Mouse (Mus musculus) heart, embryonic 15.5 days (tissue): ENCODE results near the gene Ttpal. TPM values are rescaled to one million over a fixed set of nuclear protein-coding genes. Genes with fewer than 3 reads are reported as not detected.

Experiments
- ATAC-seq: fragments of 200-750 bp; cut with Nextera tagmentation; replicated peaks from 2 replicates; pipeline ENCODE4 v1.8.0; 2017; ENCODE audit warnings: low read depth, moderate TSS enrichment; ENCODE audit not compliant: insufficient number of reproducible peaks, insufficient read depth, low FRiP score
- H3K27ac ChIP-seq: fragments of 300-500 bp; sonication (generic); 2 replicates; pipeline ENCODE4 v1.5.1; 2015; ENCODE audit warnings: mild to moderate bottlenecking, inconsistent platforms
- H3K27me3 ChIP-seq: fragments of 300-500 bp; sonication (generic); 2 replicates; pipeline ENCODE4 v1.6.1; 2015; ENCODE audit warnings: inconsistent platforms
- H3K36me3 ChIP-seq: fragments of 300-500 bp; sonication (generic); 2 replicates; pipeline ENCODE4 v1.6.1; 2015; ENCODE audit warnings: mild to moderate bottlenecking, inconsistent platforms
- H3K4me1 ChIP-seq: fragments of 300-500 bp; sonication (generic); replicated peaks from 2 replicates; pipeline ENCODE4 v1.6.1; 2015; ENCODE audit warnings: inconsistent platforms
- H3K4me2 ChIP-seq: fragments of 300-500 bp; sonication (generic); 2 replicates; pipeline ENCODE4 v1.6.1; 2015; ENCODE audit warnings: inconsistent platforms, mild to moderate bottlenecking, moderate library complexity
- H3K4me3 ChIP-seq: fragments of 300-500 bp; sonication (generic); 2 replicates; pipeline ENCODE4 v1.5.1; 2015; ENCODE audit warnings: mild to moderate bottlenecking, inconsistent platforms
- H3K9ac ChIP-seq: fragments of 300-500 bp; sonication (generic); 2 replicates; pipeline ENCODE4 v1.6.1; 2015; ENCODE audit warnings: mild to moderate bottlenecking, inconsistent platforms
- H3K9me3 ChIP-seq: fragments of 300-500 bp; sonication (generic); replicated peaks from 2 replicates; pipeline ENCODE4 v1.6.1; 2016; ENCODE audit warnings: inconsistent platforms
- WGBS: fragments of 180-500 bp; shearing (Covaris S2); methylation state at CpG from one replicate; pipeline ENCODE4 v1.1.7; 2015; ENCODE audit warnings: mixed read lengths; 5-methylcytosine and 5-hydroxymethylcytosine counted together
- polyA plus RNA-seq: library from polyadenylated mRNA; unstranded; fragments of >200 nt; fragmentation: Nextera tagmentation; extraction: Ambion mirVana; gene quantifications from 2 replicates; pipeline ENCODE4 v1.2.1, GENCODE M21; 2015

Gene Ttpal
- polyA plus RNA-seq, 1 experiment from 2014 or later, result 15.2 TPM

DNA sequence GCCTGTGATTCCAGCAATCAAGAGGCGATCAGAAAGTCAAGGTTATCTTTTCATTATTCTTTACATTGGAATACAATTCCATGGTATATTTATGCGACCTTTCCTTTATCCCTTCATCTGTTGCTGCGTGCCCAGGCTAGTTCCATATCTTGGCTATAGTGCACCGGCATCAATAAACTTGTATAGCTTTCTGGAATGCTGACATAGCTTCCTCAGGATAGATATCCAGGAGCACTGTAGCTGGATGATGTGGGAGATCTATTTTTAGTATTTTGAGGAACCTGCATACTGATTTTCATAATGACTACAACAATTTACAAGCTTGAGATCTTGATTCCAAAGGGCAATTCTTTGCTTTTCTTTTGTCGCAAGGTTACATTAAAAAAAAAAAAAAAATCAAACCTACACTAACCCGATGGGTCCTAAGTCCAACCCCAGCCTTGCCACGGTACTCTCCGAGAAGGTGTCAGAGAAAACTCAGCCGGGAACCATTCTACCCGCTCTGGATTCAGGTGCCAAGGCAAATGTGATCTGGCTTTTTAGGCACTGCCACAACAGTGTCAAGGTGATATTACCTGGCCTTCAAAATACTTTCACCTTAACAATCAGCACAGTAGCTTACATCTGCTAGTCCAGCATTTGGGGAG, 8.4 kb upstream of the Ttpal start:
- Histone ChIP-seq H3K4me1 (0 out of 2 replicates have a peak, but pooled peaks cover 12% of the 10 kb centered on the region), H3K36me3 (no peaks in the 10 kb centered on the region), H3K9ac (no peak overlapping the region), H3K27ac (no peak overlapping the region), H3K27me3 (no peaks in the 10 kb centered on the region), H3K4me3 (no peak overlapping the region), H3K9me3 (no peaks in the 10 kb centered on the region), H3K4me2 (no peak overlapping the region)
- WGBS, result 76% methylated on average over 10 of the region's 10 CpGs
- ATAC-seq, result no peak

DNA sequence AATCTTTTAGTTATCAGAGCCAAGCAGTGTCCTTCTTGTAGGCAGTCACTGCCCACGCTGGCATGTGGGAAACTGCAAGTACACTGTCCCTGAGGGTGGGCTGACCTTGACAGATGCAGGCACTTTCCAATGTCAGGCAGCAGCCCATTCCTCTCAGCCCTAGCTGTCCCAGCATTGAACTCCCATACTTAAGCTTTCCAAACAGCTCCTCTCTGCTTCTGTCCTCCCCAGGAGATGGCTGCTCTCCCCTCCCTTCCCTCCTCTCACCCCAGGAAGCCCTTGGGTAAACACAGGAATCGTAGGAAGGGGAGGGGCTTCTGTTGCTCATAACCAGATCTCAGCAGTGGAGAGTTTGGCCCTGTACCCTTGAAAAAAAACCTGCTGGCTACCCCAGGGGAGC, 7.0 kb upstream of the Ttpal start:
- Histone ChIP-seq H3K4me1 (0 out of 2 replicates have a peak, but pooled peaks cover 11% of the 10 kb centered on the region), H3K27me3 (no peaks in the 10 kb centered on the region), H3K4me3 (no peak overlapping the region), H3K9me3 (no peaks in the 10 kb centered on the region), H3K27ac (peak overlapping the region; percentile 48; the same call in 1 of the 2 replicates), H3K9ac (no peak overlapping the region), H3K36me3 (no peaks in the 10 kb centered on the region), H3K4me2 (no peak overlapping the region)
- ATAC-seq, result 0 out of 2 replicates have a peak, but pooled peaks have one; percentile 29
- WGBS, result 25% methylated on average over 2 of the region's 2 CpGs

DNA sequence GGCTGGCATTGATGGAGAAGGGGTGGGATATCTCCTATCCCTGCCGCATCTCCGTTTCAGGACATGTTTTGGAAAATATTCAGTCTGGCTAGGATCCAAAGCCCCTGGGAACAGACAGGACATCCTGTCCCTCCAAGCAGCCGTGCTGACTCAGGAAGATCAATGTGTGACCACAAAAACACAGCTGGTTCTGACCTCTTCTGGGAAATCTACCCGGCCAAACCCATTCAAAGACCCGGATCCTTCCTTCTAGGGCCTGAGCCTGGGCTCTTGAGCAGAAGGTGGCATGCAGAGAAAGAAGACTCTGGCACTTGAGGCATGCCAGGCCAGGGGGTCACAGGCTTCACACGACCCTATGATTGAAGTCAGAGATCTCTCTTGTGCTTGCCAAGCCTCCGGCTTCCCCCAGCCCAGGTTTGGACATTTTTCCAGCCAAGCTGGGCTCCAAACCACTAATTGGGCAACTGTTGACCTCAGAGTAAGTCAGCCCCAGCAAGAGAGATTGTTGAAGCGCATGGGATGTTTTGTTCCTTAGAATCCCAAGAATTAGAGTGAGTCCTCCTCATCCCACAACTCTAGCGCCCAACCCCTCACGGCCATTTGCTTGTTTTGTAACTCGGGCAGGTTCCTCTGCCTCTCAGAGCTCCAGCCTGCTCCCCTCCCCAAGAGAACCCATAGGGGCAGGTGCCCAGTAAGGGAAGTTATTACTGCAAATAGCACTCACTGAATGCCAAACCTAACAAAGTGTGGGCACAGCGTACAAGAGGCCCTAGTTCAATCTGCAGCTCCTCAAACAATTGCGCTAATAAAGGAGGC, 5.8 kb upstream of the Ttpal start:
- H3K4me1 ChIP-seq, result 0 out of 2 replicates have a peak, but pooled peaks cover 7% of the 10 kb centered on the region
- no peak overlapping the region for H3K9ac ChIP-seq
- H3K4me2 ChIP-seq, result no peak overlapping the region
- peak; percentile 43; the same call in 1 of the 2 replicates for ATAC-seq
- H3K9me3 ChIP-seq, result no peaks in the 10 kb centered on the region
- H3K27ac ChIP-seq, result peak overlapping the region; percentile 48
- H3K27me3 ChIP-seq, result no peaks in the 10 kb centered on the region
- no peaks in the 10 kb centered on the region for H3K36me3 ChIP-seq
- WGBS, result 62% methylated on average over 13 of the region's 13 CpGs
- H3K4me3 ChIP-seq, result no peak overlapping the region

DNA sequence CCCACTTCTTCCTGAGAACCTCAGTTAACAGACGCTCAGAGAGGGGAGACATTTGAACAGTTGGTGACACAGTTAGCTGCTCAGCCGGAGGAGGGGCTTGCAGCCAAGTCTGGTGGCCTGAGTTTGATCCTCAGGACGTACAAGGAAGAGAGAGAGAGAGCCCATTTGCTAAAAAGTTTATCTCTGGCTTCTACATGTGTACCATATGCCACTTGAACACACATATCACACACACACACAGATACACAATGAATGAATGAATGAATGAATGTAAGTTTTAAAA, 5.3 kb upstream of the Ttpal start:
- no peaks in the 10 kb centered on the region for H3K27me3 ChIP-seq
- 60% methylated on average over 3 of the region's 3 CpGs for WGBS
- no peak for ATAC-seq
- H3K9me3 ChIP-seq, result no peaks in the 10 kb centered on the region
- H3K4me3 ChIP-seq, result no peak overlapping the region
- H3K4me2 ChIP-seq, result no peak overlapping the region
- no peaks in the 10 kb centered on the region for H3K36me3 ChIP-seq
- H3K4me1 ChIP-seq, result peaks cover 10% of the 10 kb centered on the region
- H3K9ac ChIP-seq, result no peak overlapping the region
- peak overlapping the region; percentile 46; the same call in 1 of the 2 replicates for H3K27ac ChIP-seq

- Histone ChIP-seq H3K4me1 (peaks cover 12% of the 10 kb centered on the region), H3K9ac (no peak overlapping the region), H3K4me3 (no peak overlapping the region), H3K27me3 (no peaks in the 10 kb centered on the region), H3K4me2 (no peak overlapping the region), H3K9me3 (no peaks in the 10 kb centered on the region), H3K36me3 (no peaks in the 10 kb centered on the region), H3K27ac (no peak overlapping the region)
- WGBS, result 50% methylated on average over 4 of the region's 4 CpGs
- ATAC-seq, result no peak
Measured at GRCm38 (mm10) chr2:163597661-163598060, 4.5 kb upstream of the Ttpal start.

GRCm38 (mm10) chr2:163599226-163599625, 2.9 kb upstream of the Ttpal start:
- Histone ChIP-seq H3K4me2 (no peak overlapping the region), H3K27ac (no peak overlapping the region), H3K36me3 (no peaks in the 10 kb centered on the region), H3K9me3 (no peaks in the 10 kb centered on the region), H3K4me1 (peaks cover 17% of the 10 kb centered on the region), H3K9ac (no peak overlapping the region), H3K27me3 (no peaks in the 10 kb centered on the region), H3K4me3 (no peak overlapping the region)
- WGBS, result 0% methylated on average over 1 of the region's 1 CpGs
- ATAC-seq, result no peak

- no peak overlapping the region for H3K9ac ChIP-seq
- no peak overlapping the region for H3K4me3 ChIP-seq
- no peaks in the 10 kb centered on the region for H3K27me3 ChIP-seq
- no peaks in the 10 kb centered on the region for H3K9me3 ChIP-seq
- WGBS, result 85% methylated on average over 7 of the region's 7 CpGs
- no peak overlapping the region for H3K27ac ChIP-seq
- H3K4me2 ChIP-seq, result no peak overlapping the region
- no peaks in the 10 kb centered on the region for H3K36me3 ChIP-seq
- no peak for ATAC-seq
- peaks cover 17% of the 10 kb centered on the region for H3K4me1 ChIP-seq
Measured at GRCm38 (mm10) chr2:163601066-163601465, 1.0 kb upstream of the Ttpal start.

GRCm38 (mm10) chr2:163601712-163602100, 408 bp upstream of the Ttpal start:
- peak overlapping the region; percentile 91 for H3K4me2 ChIP-seq
- peak overlapping the region; percentile 87; the same call in 1 of the 2 replicates for H3K27ac ChIP-seq
- ATAC-seq, result no peak
- 65% methylated on average over 7 of the region's 7 CpGs for WGBS
- peaks cover 12% of the 10 kb centered on the region for H3K4me1 ChIP-seq
- peak overlapping the region; percentile 94 for H3K4me3 ChIP-seq
- no peaks in the 10 kb centered on the region for H3K9me3 ChIP-seq
- no peaks in the 10 kb centered on the region for H3K27me3 ChIP-seq
- peak overlapping the region; percentile 23; the same call in 1 of the 2 replicates for H3K9ac ChIP-seq
- H3K36me3 ChIP-seq, result no peaks in the 10 kb centered on the region

DNA sequence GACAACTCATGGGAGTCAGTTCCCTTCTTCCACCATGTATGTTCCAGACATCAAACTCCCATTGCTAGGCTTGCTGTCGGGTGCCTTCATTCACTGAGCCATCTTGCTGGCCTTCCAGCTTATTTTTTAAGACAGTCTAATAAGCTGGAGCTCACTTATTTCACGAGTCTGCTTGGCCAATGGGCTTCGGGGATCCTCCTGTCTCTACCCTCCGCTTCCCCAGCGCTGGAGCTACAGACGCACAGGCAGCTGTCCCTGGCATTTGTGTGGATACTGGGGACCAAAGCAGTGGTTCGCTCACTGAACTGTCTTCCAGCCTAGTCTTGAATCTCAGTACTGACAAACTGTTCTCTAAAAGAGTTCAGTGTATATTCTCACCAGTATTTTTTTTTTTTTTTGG, 4.0 kb downstream of the Ttpal start:
- Histone ChIP-seq H3K27ac (no peak overlapping the region), H3K4me1 (peaks cover 19% of the 10 kb centered on the region), H3K4me3 (no peak overlapping the region), H3K4me2 (no peak overlapping the region), H3K27me3 (no peaks in the 10 kb centered on the region), H3K36me3 (peaks cover 5% of the 10 kb centered on the region; the same call in 1 of the 2 replicates), H3K9ac (no peak overlapping the region), H3K9me3 (no peaks in the 10 kb centered on the region)
- ATAC-seq, result no peak
- 86% methylated on average over 7 of the region's 7 CpGs for WGBS

DNA sequence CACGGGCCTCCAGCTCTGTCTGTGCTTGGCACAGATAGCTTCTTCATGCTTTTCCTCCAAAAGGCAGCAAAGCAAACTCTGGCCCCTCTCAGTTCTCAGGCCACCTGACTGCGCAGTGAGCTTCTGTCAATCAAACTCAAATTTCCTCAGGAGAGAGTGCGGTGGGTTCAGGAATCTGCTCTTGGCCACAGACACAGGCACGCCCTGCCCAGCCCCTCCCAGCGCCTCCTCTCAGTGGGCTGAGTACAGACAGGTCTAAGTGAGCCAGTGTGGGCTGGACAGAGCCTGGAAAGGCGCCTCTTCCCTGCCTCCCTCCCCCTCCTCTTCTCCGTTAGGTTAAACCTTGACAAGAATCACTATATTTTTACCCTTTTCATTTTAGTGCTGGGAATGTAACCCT, 5.9 kb downstream of the Ttpal start:
- ATAC-seq, result no peak
- peaks cover 9% of the 10 kb centered on the region for H3K4me1 ChIP-seq
- H3K9me3 ChIP-seq, result no peaks in the 10 kb centered on the region
- H3K36me3 ChIP-seq, result peaks cover 20% of the 10 kb centered on the region; the same call in 1 of the 2 replicates
- 59% methylated on average over 7 of the region's 7 CpGs for WGBS
- H3K27me3 ChIP-seq, result no peaks in the 10 kb centered on the region
- no peak overlapping the region for H3K4me3 ChIP-seq
- H3K9ac ChIP-seq, result no peak overlapping the region
- H3K27ac ChIP-seq, result no peak overlapping the region
- H3K4me2 ChIP-seq, result no peak overlapping the region

DNA sequence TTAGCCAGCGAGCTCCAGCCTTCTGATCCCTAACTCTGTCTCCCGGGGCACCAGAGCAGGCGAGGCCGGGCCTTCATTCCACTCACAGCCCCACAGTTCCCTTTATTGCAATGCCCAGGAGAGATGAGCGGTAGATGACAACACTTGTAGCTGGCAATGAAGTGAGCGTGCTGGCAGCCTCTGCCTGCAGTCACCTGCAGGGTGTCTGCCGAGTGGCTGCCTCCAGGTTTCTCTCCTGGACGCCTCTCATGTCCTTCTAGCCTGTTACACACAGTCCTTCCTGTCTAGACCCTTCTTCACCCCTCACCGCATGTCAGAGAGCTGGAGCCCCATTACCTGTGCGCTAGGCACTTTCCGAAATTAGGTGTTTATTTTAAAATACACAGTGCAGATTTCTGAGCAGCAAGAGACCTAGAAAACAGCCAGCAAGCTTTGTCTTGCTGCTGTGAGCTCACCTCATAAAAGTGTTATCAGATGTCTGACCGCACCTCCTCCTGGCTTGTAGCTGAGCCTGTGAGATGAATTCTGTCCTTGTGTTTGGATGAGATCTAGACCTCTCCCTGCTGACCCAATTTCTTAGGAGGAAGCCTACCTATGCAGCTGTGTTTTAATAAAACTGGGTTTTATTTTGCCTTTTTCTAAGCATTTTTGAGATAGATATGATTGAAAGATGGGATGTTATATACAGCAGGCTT, 7.3 kb downstream of the Ttpal start:
- H3K9ac ChIP-seq, result no peak overlapping the region
- H3K4me1 ChIP-seq, result peaks cover 8% of the 10 kb centered on the region
- no peak overlapping the region for H3K4me2 ChIP-seq
- no peak overlapping the region for H3K27ac ChIP-seq
- no peaks in the 10 kb centered on the region for H3K27me3 ChIP-seq
- H3K9me3 ChIP-seq, result no peaks in the 10 kb centered on the region
- no peak overlapping the region for H3K4me3 ChIP-seq
- ATAC-seq, result no peak
- H3K36me3 ChIP-seq, result peaks cover 33% of the 10 kb centered on the region
- WGBS, result 71% methylated on average over 12 of the region's 12 CpGs
